Mouse (Mus musculus): ENCODE measurements at regions not wholly inside any gene's neighbourhood (a gene's known extent, or its start where the extent isn't known, plus 50 kb on each side); places are given as distances from the start of the nearest gene placed in this dataset.

- DNase-seq (ENCODE audit: low spot score in 2 of 2) = no peak
These were observed 150.7 kb upstream of the Rgmb start for GRCm38 (mm10) chr17:15981558-15981957.

GRCm38 (mm10) chr17:15977374-15978031, 146.7 kb upstream of the Rgmb start:
- peak in 1 of 2 experiments; percentile 53 for DNase-seq (ENCODE audit: low spot score in 2 of 2)

- DNase-seq (ENCODE audit: low spot score in 2 of 2) = no peak
These were observed 140.5 kb upstream of the Rgmb start for GRCm38 (mm10) chr17:15971351-15971685.

- DNase-seq (ENCODE audit: low spot score in 2 of 2) = no peak
These were observed 139.9 kb upstream of the Rgmb start for GRCm38 (mm10) chr17:15970481-15971350.

GRCm38 (mm10) chr17:15968331-15968730, 137.5 kb upstream of the Rgmb start:
- DNase-seq (ENCODE audit: low spot score in 2 of 2) = no peak

- DNase-seq (ENCODE audit: low spot score in 2 of 2) = no peak
These were observed 124.8 kb upstream of the Rgmb start for GRCm38 (mm10) chr17:15955656-15956055.

- DNase-seq (ENCODE audit: low spot score in 2 of 2) = no peak
These were observed 120.8 kb upstream of the Rgmb start for GRCm38 (mm10) chr17:15951641-15952040.

- DNase-seq (ENCODE audit: low spot score in 2 of 2) = no peak
These were observed 118.9 kb upstream of the Rgmb start for GRCm38 (mm10) chr17:15949753-15950152.

- DNase-seq (ENCODE audit: low spot score in 2 of 2) = no peak
These were observed 111.5 kb upstream of the Rgmb start for GRCm38 (mm10) chr17:15942378-15942777.

GRCm38 (mm10) chr17:15918609-15919008, 87.8 kb upstream of the Rgmb start:
- no peak for DNase-seq (ENCODE audit: low spot score in 2 of 2)

- DNase-seq (ENCODE audit: low spot score in 2 of 2) = no peak
These were observed 68.0 kb upstream of the Rgmb start for GRCm38 (mm10) chr17:15898689-15899419.

GRCm38 (mm10) chr17:15895968-15896367, 65.1 kb upstream of the Rgmb start:
- DNase-seq (ENCODE audit: low spot score in 2 of 2) = no peak

GRCm38 (mm10) chr17:15891896-15892675, 61.2 kb upstream of the Rgmb start:
- DNase-seq (ENCODE audit: low spot score in 2 of 2) = no peak

- DNase-seq (ENCODE audit: low spot score in 2 of 2) = no peak
These were observed 59.8 kb upstream of the Rgmb start for GRCm38 (mm10) chr17:15890595-15891140.

- DNase-seq (ENCODE audit: low spot score in 2 of 2) = no peak
These were observed 52.0 kb upstream of the Rgmb start for GRCm38 (mm10) chr17:15882803-15883202.

GRCm38 (mm10) chr17:15882245-15882644, 51.4 kb upstream of the Rgmb start:
- DNase-seq (ENCODE audit: low spot score in 2 of 2) = no peak
